Mouse (Mus musculus) heart, adult 2 months (tissue): Measurements from ENCODE around the gene Trpm1.

ENCODE experiments used
- CTCF ChIP-seq: fragments of 200-600 bp; IDR thresholded peaks from 2 replicates; pipeline ENCODE4 v1.8.1; 2022; ENCODE audit warnings: antibody characterized with exemption, mild to moderate bottlenecking, moderate library complexity
- EP300 ChIP-seq: fragments of 200-500 bp; IDR thresholded peaks from 2 replicates; pipeline ENCODE4 v1.6.1; 2011; ENCODE audit warnings: low read depth, low read length, control low read depth; ENCODE audit not compliant: insufficient read depth

DNA sequence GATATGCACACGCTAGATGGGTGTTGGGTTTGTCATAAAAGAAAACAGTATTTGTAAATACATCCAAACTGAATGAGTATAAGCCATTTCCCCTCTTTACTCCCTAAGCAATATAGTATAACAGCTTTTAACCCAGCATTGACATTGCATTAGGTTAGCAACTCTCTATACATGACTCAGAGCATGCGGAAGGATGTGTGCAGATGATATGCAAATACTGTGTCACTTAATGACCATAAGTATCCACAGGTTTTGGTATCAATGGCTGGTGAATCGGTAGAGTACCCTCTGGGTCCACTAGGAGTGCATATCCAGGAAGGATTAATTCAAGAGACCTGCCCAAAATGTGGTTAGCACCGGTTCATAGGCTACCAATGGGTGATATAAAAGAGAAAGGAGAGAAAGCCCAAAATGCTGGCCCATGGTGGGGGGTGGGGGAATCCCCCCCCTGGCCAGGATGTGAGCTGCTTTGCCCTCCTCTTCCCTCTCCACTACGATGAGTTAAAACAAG is 80.7 kb downstream of the Trpm1 start:
- no peak for TF ChIP-seq EP300
- no peak for TF ChIP-seq CTCF
